Mouse (Mus musculus) kidney, adult 2 months (tissue): ENCODE measurements around the gene Zfp277. TPM values are rescaled to one million over a fixed set of nuclear protein-coding genes. Genes with fewer than 3 reads are reported as not detected.

Experiments used
- DNase-seq: peaks from one replicate; pipeline ENCODE4 v3.0.0; 2021
- H3K27ac ChIP-seq: fragments of 200-500 bp; 2 replicates; pipeline ENCODE4 v1.5.1; 2012; ENCODE audit warnings: low read depth, low read length, control low read depth, inconsistent platforms; ENCODE audit not compliant: insufficient read depth
- H3K27me3 ChIP-seq: fragments of 200-500 bp; replicated peaks from 2 replicates; pipeline ENCODE4 v1.6.1; 2012; ENCODE audit warnings: mild to moderate bottlenecking, moderate library complexity, low read length, inconsistent platforms; ENCODE audit not compliant: control insufficient read depth, insufficient read depth
- H3K36me3 ChIP-seq: fragments of 200-500 bp; 2 replicates; pipeline ENCODE4 v1.6.1; 2012; ENCODE audit warnings: mild to moderate bottlenecking, moderate library complexity, low read length, inconsistent platforms; ENCODE audit not compliant: control insufficient read depth, insufficient read depth
- H3K4me1 ChIP-seq: fragments of 200-500 bp; 2 replicates; pipeline ENCODE4 v1.6.1; 2011; ENCODE audit warnings: low read length; ENCODE audit not compliant: control insufficient read depth, insufficient read depth
- H3K4me3 ChIP-seq: fragments of 200-500 bp; 2 replicates; pipeline ENCODE4 v1.5.1; 2011; ENCODE audit warnings: mild to moderate bottlenecking, low read depth, low read length, control low read depth; ENCODE audit not compliant: insufficient read depth
- CTCF ChIP-seq: fragments of 200-500 bp; conservative IDR thresholded peaks from 2 replicates; pipeline ENCODE4 v1.5.1; 2011; ENCODE audit warnings: low read depth, mild to moderate bottlenecking, control low read depth, low read length, moderate library complexity, mixed read lengths; ENCODE audit not compliant: insufficient read depth, insufficient read length
- POLR2A ChIP-seq: fragments of 200-500 bp; IDR thresholded peaks from one replicate; pipeline ENCODE4 v1.6.1; 2011; ENCODE audit warnings: low read depth, low read length, control low read depth
- WGBS: fragments of 180-500 bp; shearing (Covaris S2); methylation state at CpG from one replicate; pipeline ENCODE4 v1.1.7; 2018; 5-methylcytosine and 5-hydroxymethylcytosine counted together
- polyA plus RNA-seq: library from polyadenylated mRNA; depleted of rRNA; stranded (reverse); fragments of >200 nt; gene quantifications from 2 replicates; pipeline ENCODE4 v1.2.3, GENCODE M21; 2012

Gene Zfp277
- polyA plus RNA-seq, 1 experiment: 7.3 TPM

DNA sequence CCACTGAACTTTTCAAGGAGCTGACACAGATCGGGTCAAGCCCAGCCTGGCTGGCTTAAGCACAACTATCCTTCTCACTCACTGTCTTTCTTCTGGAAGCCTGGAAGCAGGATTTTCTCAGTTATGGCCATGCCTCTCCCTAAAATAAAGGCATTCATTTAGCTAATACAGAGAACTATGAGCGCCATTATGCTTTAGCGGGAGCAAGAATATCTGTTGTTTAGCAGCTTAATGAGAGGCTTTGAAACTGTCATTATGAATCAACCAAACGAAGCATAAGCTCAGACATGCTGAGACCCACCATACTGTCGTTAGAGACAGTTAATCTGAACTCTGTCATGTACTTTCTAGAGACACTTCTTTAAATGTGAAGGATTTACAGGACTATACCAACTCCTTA, 120.9 kb downstream of the Zfp277 start:
- WGBS: 84% methylated on average over 5 of the region's 5 CpGs
- no peak for DNase-seq
- Histone ChIP-seq H3K27me3 (no peaks in the 10 kb centered on the region), H3K4me1 (peaks cover 6% of the 10 kb centered on the region; the same call in 1 of the 2 replicates), H3K4me3 (no peak overlapping the region), H3K36me3 (peaks cover 4% of the 10 kb centered on the region; the same call in 1 of the 2 replicates), H3K27ac (no peak overlapping the region)
- TF ChIP-seq CTCF (no peak), POLR2A (no peak)

DNA sequence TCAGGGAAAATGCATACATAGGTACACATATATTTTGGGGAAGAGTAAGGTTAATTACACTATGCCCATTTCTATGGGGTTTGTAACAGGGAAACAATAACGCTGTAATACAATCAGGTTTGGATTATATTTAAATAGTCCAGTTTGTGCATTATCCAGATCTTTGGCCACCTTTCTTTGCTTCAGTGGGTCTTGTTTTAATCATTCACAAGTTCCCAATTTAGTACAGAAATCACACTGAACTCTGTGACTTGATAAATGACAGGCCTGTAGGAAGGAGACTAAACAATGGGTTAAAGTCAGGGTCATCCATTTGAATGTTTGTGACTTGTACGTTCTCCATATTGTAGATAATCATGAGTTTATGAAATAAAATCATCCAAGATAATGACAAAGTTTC, 130.6 kb downstream of the Zfp277 start:
- no peak overlapping the region for H3K27ac ChIP-seq
- no peaks in the 10 kb centered on the region for H3K27me3 ChIP-seq
- 56% methylated on average over 2 of the region's 2 CpGs for WGBS
- no peaks in the 10 kb centered on the region; the same call in 1 of the 2 replicates for H3K36me3 ChIP-seq
- H3K4me1 ChIP-seq: peaks cover 4% of the 10 kb centered on the region; the same call in 1 of the 2 replicates
- TF ChIP-seq CTCF (no peak), POLR2A (no peak)
- DNase-seq: peak; percentile 51
- no peak overlapping the region for H3K4me3 ChIP-seq

DNA sequence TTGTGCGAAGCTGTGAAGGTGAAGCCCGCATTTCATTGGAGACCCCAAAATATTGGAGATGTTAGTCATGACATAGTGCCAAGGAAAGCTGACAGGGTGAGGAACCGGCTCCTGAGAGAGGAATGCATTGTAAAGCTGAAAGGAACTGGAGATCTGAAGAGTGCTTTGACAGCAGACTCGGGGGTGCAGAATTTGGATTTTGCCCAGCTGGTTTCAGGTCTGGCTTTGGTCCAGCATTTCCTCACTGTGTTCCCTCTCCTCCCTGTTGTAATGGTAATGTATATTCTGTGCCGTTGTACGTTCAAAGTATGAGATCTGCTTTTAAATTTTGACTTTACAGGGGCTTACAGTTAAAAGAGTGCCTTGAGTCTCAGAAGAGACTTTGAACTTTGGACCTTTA, 141.7 kb downstream of the Zfp277 start:
- DNase-seq: peak; percentile 8
- no peak overlapping the region for H3K27ac ChIP-seq
- no peaks in the 10 kb centered on the region for H3K27me3 ChIP-seq
- no peaks in the 10 kb centered on the region for H3K36me3 ChIP-seq
- H3K4me1 ChIP-seq: peaks cover 7% of the 10 kb centered on the region
- TF ChIP-seq POLR2A (no peak), CTCF (no peak)
- no peak overlapping the region for H3K4me3 ChIP-seq
- WGBS: 61% methylated on average over 6 of the region's 6 CpGs

DNA sequence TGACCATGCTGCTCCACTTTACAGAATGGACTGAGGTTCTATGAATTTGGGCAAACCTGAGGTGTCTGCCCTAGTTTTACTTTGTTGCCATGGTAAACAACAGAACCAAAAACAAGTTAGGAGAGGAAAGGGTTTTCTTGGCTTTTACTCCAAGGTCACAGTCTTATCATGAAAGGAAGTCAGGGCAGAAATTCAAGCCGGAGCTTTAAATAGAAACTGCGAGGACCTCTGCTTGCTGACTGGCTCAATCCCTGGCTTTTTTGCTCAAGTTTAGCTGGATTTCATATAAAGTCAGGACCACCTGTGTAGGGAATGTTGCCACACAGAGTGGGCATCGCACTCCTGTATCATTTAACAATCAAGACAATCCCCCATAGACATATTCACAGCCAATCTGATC, 147.1 kb downstream of the Zfp277 start:
- H3K27me3 ChIP-seq: no peaks in the 10 kb centered on the region
- peak overlapping the region; percentile 35; the same call in 1 of the 2 replicates for H3K27ac ChIP-seq
- DNase-seq: peak; percentile 4
- H3K4me3 ChIP-seq: no peak overlapping the region
- no peak for TF ChIP-seq POLR2A
- no peak for TF ChIP-seq CTCF
- whole genome bisulfite sequencing: 50% methylated on average over 3 of the region's 3 CpGs
- H3K4me1 ChIP-seq: peaks cover 7% of the 10 kb centered on the region
- H3K36me3 ChIP-seq: no peaks in the 10 kb centered on the region

DNA sequence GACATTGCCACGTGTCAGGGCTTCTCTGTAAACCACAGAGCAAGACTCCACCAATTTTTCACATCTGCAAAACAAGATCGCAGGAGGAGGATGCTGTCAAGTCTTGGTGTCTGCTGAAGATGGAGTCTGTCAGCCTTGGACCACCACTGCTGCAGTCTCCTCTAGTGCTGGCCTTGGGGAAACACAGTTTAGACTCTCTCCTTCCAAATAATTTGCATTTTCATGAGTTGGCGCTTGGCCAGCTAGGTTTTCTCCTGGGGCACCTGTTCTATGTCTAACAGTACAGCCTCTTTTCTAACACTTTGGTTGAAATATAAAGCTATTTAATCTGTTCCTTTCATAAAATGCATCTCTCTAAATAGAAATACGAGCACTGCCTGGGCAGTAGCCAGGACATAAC, 159.2 kb downstream of the Zfp277 start:
- Histone ChIP-seq H3K4me1 (peaks cover under 1% of the 10 kb centered on the region; the same call in 1 of the 2 replicates), H3K27me3 (no peaks in the 10 kb centered on the region), H3K4me3 (no peak overlapping the region), H3K36me3 (no peaks in the 10 kb centered on the region), H3K27ac (no peak overlapping the region)
- peak; percentile 31 for DNase-seq
- WGBS: 66% methylated on average over 4 of the region's 4 CpGs
- TF ChIP-seq POLR2A: no peak
- TF ChIP-seq CTCF: no peak

DNA sequence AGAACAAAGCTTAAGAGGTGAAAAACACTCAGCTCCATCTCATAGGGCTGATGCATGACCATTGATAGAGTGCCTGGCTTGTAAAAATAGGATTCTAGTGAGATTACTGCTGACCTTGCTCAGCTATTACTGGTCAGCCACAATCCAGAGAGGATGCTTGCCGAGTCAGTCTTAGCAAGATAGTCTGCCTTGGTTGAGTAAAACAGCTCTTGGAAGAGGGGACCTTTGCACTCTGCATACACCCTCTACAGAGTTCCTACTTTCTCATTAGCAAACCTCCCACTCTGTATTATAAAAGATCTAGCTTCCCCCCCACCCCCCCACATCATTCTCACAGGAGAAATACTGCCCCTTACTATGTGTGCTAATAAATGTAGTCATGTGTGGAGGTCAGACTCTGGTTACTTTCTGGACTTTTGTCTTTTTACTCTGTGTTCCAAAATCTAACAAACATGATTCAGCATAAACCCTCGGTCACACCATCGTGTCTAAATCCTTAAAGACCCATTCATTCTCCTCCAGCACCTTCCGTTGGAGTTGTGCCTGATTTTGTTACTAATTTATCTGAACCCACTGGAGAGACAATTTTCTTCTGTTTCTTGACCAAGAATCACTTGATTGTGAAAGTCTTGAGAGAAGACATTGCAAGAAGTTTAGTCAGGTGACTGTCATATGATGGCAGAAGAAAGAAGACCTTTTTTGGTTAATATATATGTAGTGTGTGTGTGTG, 164.9 kb downstream of the Zfp277 start:
- peaks cover 12% of the 10 kb centered on the region; the same call in 1 of the 2 replicates for H3K4me1 ChIP-seq

DNA sequence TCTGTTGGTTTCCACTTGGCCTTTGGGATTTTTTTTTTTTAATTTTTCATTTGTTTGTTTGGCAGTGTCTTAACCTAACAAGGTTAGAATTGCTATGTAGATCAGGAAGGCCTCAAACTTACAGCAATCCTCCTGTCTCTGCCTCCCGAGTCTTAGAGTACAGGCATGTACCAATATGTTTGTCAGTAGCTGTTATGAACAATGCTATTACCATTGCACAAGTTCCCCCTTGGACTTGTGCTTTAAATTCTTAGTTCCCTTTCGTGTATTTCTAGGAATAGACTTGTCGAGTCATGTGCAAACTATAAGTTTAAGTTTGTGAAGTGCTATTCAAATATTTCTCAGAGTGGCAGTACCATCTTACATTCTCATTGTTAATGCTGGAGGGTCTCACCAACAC, 168.1 kb downstream of the Zfp277 start:
- no peak overlapping the region for H3K27ac ChIP-seq
- no peaks in the 10 kb centered on the region for H3K36me3 ChIP-seq
- no peak overlapping the region for H3K4me3 ChIP-seq
- DNase-seq: no peak
- peaks cover 12% of the 10 kb centered on the region; the same call in 1 of the 2 replicates for H3K4me1 ChIP-seq
- TF ChIP-seq POLR2A: no peak
- TF ChIP-seq CTCF: no peak
- H3K27me3 ChIP-seq: no peaks in the 10 kb centered on the region
- 91% methylated on average over 3 of the region's 3 CpGs for WGBS

More for the DNA sequence above, 164.9 kb downstream of the Zfp277 start:
- Histone ChIP-seq H3K36me3 (no peaks in the 10 kb centered on the region), H3K27ac (peak overlapping the region; percentile 89), H3K4me3 (no peak overlapping the region), H3K27me3 (no peaks in the 10 kb centered on the region)
- DNase-seq: peak; percentile 89
- TF ChIP-seq CTCF (no peak), POLR2A (no peak)
- WGBS: 59% methylated on average over 4 of the region's 4 CpGs
